Mouse (Mus musculus): ENCODE results near the gene Tagln2.
A peak's percentile ranks its signal among the peaks of the same experiment; 100 is the strongest.

Tagln2 gene

DNA sequence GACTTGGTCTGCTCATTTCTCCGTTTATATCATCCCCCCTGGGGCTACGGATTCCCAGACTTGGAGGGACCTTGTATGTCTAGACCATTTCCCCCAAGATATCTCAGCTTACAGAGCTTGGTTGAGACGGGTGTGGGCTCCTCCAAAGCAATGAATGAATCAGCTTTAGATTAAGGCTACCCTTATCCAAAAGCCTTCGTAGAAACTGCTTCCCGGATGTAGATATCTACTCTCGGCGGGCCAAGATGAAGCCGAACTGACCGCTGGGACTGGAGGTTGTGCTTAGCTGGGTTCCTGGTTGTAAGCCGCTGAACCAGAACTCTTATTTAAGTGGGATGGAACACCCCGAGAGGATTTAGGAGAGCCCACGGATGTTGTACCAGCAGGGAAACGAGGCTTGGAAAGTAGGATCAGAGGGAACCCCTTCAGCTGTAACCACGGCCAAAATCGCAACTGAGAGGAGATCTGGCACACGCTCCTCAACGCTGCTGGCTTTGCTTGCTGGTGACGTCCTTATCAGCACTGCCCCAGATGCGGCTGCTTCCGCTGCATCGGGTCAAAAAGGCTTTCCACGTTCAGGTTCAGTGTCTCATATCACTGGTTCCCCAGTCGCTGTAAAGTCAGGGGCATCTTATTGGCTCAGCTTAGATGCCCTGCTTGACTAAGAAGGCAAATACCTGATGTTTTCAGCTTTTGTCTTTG lies 26.7 kb downstream of the Tagln2 start:
- DNase-seq (ENCODE audit: low spot score): peak; percentile 70

DNA sequence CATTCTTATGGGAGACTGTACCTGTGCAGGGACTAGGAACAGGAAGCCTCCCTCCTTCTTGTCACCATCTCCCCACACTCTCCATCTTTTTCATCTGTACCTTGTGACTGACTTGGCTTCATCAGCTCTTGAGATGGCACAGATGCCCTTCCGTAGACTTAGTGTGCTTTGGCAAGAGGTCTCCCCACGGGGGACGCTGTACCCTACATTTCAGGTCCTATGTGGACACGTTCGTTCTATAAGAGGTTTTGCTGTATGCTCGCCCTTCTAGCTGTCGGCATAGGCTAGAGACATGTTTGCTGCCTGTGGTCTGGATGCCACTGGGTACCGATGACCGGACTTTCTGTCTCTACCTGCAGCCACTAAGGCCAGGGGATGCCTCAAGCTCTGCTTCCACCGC lies 27.6 kb downstream of the Tagln2 start:
- no peak for DNase-seq (ENCODE audit: low spot score)

DNA sequence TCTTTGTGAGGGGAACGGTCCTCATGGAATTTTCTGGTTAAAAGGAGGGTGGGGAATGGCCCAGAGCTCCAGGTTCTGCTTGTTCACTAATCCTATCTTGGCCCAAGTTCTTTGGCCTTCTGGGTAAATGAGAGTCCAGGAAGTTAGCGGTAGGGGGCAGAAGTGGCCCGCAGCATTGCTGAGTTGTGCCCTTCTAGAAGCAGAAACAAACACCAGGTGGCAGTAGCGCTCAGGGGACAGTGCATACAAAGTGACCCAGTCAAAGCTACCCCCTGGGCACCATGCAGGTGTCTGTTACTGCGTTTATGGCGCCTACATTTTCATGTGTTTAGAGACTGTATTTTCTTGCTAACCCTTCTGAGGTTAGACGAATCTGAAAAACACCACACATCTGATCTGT lies 28.9 kb downstream of the Tagln2 start:
- peak; percentile 94 for DNase-seq (ENCODE audit: low spot score)

DNA sequence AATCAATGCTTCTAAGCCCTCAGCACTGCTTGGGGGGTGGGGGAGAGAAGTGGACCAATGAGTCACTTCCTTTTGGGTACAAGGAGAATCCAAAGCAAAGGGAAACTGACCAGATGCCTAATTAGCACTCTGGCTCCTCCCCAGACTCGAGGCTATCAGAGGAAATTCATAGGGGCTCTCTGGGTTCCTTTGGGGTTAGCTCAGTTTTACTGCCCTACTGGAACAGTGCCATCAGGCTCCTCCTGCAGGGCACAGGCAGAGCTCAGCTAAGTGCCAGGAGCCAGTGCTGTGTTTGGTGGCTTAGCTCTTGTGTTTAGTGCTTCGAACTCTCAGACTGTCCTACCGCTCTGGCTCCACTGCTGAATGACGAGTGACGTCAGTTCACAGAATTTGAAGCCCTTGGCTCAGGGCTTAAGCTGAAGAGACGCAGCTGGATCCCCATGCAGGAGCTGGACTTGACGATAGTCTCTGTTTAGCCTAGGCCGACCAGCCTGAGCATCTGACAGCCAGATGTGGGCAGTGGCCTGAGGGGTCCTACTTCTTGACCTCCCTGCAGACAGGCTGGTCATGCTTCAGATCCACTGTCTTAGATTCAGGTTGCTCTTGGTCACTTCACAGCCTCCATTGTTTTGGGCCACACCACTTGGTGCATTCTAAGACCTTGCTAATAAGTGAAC lies 30.8 kb downstream of the Tagln2 start:
- peak; percentile 87 for DNase-seq (ENCODE audit: low spot score)

DNA sequence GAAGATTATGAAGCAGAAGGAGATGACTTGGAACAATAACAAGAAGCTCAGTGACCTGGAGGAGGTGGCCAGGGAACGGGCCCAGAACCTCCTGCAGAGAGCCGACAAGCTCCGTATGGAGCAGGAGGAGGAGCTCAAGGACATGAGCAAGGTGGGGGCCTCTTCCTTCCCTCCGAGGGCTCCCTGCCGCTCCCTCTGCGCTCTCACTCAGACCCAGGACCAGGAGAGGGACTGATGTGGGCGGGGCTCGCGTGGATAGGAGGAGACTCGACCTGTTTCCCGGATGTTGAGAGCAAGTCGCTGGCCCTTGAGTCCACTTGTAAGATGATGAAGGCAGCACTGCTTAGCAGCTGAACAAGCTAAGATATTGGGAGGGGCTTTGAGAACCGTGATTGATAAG lies 32.7 kb downstream of the Tagln2 start:
- DNase-seq (ENCODE audit: low spot score): no peak

DNA sequence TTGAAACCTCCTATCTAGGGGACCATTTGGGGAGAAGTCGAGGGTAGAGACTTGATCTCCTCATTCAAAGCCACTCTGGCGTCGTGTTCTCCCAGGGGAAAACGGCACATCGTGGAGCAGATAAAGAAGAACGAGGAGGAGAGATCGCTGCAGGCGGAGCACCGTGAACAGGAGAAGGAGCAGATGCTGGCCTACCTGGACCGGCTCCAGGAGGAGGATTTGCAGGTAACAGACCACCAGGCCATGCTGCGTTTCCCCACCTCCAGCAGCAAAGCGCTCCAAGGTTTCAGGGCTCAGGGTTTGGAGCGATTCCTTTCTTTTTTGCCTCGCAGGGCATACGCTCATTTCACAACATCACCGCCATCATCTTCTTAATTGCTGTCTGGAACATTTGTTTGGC lies 35.3 kb downstream of the Tagln2 start:
- DNase-seq (ENCODE audit: low spot score): no peak

DNA sequence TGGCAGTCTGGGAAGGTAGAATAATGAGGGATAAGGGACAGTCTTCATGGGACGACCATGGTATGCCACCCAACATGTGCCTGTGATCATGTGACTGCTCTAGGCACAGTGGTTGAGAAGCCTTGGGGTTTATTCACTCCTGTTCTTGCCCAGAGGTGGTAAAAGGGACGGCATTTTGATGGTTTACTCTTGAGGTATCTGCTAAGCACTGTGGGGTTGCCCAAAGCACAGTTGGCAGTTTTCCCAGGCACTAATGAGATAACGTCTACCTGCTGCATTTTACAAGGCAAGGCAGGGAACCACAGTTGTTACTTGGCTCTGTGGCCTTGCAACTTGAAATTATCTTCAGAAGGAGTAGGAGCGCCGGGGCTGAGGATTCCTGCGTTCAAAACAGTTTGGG lies 40.0 kb downstream of the Tagln2 start:
- DNase-seq (ENCODE audit: low spot score): no peak

DNA sequence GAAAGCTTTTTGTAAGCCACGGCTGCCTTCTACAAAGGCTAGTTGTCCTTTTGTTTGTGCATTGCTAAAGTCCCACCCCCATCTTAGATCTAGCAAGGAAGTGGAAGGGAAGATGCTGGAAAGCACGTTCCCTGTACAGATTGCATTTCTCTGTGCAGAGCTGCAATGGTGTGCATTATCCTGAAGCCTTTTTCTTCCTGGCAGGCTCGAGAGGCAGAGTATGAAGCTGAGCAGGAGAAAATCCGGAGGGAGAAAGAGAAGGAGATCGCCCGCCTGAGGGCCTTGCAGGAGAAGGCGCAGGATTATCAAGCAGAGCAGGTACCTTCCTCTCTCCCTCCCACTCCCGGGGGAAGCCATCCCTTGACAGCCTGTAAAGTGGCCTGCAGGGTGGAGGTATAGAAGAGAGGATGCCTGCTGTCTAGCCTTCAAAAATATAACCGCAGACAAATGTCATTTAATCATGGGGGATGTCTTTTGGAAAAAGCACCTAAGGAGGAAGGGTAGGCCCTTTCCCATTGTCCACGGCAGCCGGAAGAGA lies 40.5 kb downstream of the Tagln2 start:
- DNase-seq (ENCODE audit: low spot score): no peak

DNA sequence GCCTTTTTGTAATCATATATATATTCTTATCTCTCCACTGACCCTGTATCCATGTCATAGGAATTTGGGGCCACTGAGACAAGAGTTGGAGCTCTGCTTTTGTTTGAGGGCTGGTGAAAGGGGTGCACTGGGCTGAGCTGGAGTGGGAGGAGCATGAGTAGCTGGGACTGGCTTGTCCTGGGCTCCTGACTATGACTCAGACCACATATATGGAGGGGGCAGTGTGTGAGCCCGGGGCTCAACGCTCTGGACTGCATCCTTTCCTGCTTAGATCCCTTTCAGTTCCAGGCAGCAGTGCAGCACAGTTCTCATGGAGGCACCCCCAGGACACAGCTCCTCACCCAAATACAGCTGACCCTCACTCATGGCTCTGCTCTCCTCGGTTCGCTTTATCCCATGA lies 46.2 kb downstream of the Tagln2 start:
- DNase-seq (ENCODE audit: low spot score): no peak

DNA sequence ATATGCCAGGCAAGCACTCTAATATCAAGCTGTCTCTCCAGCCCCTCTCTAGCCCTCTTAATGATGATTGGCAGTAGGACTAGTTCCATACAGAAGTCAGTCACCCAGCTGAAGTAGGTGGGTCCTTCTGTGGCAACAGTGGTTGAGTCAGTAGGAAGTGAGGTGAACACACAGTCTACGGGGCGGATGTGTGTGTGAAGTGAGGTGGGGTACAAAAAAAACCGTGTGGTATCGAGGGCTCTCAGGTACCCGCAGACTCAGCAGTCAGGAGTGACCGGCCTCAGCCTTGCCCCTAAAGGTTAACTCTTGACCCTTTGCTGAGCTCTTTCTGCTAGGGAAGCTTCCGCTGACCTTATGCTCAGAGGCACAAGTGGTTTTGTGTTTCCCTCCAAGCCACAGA lies 48.7 kb downstream of the Tagln2 start:
- no peak for DNase-seq (ENCODE audit: low spot score)

DNA sequence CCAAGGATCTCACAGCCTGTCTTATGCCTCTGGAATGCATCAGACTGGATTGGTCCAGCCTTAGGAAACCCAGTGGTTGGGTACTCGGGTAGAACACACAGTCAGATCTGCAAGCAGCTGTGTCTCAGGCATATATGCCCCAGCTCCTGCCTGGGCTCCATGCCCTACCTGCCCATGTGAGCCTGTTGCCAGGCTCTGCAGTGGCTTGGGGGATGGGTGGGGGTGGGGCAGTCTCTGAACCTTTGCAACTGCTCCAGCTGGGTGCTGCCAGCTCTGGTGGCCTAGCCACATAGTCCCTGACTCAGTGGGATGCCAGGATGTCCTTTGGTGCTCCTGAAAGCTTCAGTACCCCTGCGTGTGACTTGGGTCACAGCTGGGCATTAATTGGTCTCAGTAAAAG lies 49.5 kb downstream of the Tagln2 start:
- DNase-seq (ENCODE audit: low spot score): no peak

DNA sequence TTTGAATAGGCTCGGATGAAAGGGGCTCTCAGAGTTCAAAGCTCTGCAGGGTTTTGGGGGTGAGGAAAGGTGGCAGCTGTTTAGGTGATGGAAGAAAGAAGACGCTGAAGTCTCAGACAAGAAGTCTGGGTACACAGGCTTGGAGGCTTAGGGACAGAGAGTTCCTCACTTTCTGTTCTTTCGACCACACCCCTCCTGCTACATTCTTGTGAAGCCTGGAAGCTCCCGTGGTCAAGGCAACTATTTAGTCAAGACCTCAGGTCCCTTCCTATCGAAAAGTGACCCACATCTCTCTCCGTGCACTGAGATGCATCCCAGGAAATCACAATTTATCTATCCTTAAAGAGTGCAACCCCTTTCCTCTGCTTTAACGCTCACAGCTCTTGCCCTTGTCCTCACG lies 49.9 kb downstream of the Tagln2 start:
- DNase-seq (ENCODE audit: low spot score): no peak

DNA sequence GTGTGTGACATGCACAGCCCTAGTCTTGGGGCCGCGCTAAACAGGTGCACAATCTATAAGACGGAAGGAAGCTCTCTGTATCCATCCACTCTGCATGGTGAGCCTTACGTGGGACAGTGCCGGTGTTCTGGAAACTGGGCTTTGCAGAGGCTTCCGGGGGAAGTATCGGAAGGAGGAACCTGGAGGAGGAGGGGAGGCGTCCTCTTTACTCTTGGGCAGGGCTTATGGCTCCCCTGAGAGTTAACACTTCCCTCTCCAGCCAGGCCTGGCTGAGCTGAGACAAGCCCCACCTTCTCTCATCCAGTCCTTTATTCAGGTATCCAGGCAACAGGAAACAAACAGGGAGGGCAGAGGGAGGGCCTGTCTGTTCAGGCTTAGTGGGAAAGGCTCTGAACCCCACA lies 50.7 kb downstream of the Tagln2 start:
- DNase-seq (ENCODE audit: low spot score): peak; percentile 97

DNA sequence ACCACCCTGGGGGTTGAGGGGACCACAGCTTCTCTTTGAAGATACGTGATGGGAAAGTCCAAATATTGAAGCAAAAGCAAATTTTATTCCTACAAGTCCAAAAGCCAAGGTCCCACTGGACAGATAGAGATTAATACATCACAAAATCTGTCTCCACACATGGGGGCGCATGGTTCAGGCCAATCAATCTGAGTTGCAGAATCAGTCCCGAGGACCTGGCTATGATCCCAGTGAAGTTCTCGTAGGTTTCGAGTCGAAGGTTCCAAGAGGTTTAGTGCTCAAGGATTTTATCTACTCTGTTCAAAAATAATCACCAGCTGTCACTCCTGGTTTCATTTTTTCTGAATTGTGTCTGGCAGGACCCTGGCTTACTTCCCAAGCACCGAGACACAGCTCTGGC lies 51.2 kb downstream of the Tagln2 start:
- DNase-seq (ENCODE audit: low spot score): peak; percentile 75

DNA sequence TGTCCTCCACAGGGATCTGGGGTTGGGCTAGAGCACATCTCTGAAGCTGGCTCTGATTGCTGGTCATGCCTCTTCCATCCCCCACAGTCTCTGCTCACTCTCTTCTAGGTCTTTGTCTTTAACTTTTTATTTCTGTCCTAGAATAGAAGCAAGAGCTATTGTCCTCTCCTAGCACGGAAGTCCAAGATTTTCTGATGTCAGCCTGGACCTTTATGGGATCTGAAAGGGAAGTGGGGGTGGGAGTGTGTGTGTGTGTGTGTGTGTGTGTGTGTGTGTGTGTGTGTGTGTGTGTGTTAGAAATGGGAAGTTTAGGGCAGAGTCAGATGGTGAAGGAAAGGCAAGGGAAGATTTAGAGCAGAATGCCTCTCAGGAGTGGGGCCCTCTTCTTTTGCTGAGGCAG lies 52.8 kb downstream of the Tagln2 start:
- DNase-seq (ENCODE audit: low spot score): no peak

DNA sequence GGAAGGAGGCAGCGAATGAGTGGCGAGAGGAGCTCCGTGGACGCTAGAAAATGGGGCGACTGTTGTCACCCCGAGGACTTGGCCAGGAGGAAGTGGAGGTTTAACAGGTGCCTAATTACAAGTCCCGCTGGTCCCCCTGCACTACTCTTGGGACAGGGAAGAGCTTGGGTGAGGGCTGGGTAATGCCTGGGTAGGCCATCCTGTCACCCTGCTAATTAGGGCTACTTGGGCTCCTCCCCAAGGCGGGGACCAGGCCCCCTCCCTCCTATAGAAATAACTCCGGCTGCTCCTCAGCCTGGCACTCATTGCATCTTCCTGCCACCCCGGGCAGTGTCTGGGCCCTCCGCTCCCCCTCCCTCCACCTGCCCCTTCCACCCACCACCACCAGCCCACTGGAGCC lies 55.8 kb downstream of the Tagln2 start, which contains the start of gene Vsig8:
TSS of gene Vsig8 (plus strand) at position 301 of the 400 bp plus-strand sequence.
- DNase-seq (ENCODE audit: low spot score): no peak
